Mouse (Mus musculus): ENCODE measurements around the gene Epo. TPM values are rescaled to one million over a fixed set of nuclear protein-coding genes. Genes with fewer than 3 reads are reported as not detected.

Gene Epo
- polyA plus RNA-seq, 1 experiment from 2014 or later: 0.66 TPM

- H3K4me1 ChIP-seq: peaks cover 13% of the 10 kb centered on the region
- no peaks in the 10 kb centered on the region for H3K9me3 ChIP-seq
- no peak overlapping the region for H3K4me3 ChIP-seq
- H3K27me3 ChIP-seq: peaks cover 9% of the 10 kb centered on the region
- ATAC-seq (ENCODE audit: borderline replicate concordance, extremely low read depth, low FRiP score, low TSS enrichment): no peak
- H3K36me3 ChIP-seq: no peaks in the 10 kb centered on the region
- WGBS: 36% methylated on average over 4 of the region's 4 CpGs
- H3K4me2 ChIP-seq: no peak overlapping the region
- no peak overlapping the region for H3K9ac ChIP-seq
- H3K27ac ChIP-seq: peak overlapping the region; percentile 38; the same call in 1 of the 2 replicates
Observed at GRCm38 (mm10) chr5:137491559-137491958, 41.5 kb downstream of the Epo start.

GRCm38 (mm10) chr5:137487616-137488015 lies 45.4 kb downstream of the Epo start:
- H3K27ac ChIP-seq: no peak overlapping the region
- H3K27me3 ChIP-seq: peaks cover 36% of the 10 kb centered on the region
- 83% methylated on average over 7 of the region's 7 CpGs for WGBS
- no peak overlapping the region for H3K4me2 ChIP-seq
- no peak overlapping the region for H3K4me3 ChIP-seq
- H3K36me3 ChIP-seq: no peaks in the 10 kb centered on the region
- ATAC-seq (ENCODE audit: borderline replicate concordance, extremely low read depth, low FRiP score, low TSS enrichment): no peak
- no peak overlapping the region for H3K9ac ChIP-seq
- no peaks in the 10 kb centered on the region for H3K9me3 ChIP-seq
- H3K4me1 ChIP-seq: peaks cover 13% of the 10 kb centered on the region; the same call in 1 of the 2 replicates

GRCm38 (mm10) chr5:137485851-137486155 lies 47.2 kb downstream of the Epo start:
- WGBS: 4% methylated on average over 17 of the region's 17 CpGs
- H3K4me3 ChIP-seq: peak overlapping the region; percentile 31
- H3K27me3 ChIP-seq: peaks cover 36% of the 10 kb centered on the region
- no peaks in the 10 kb centered on the region for H3K9me3 ChIP-seq
- H3K9ac ChIP-seq: peak overlapping the region; percentile 32; the same call in 1 of the 2 replicates
- H3K36me3 ChIP-seq: no peaks in the 10 kb centered on the region
- H3K4me1 ChIP-seq: peaks cover 11% of the 10 kb centered on the region
- ATAC-seq (ENCODE audit: borderline replicate concordance, extremely low read depth, low FRiP score, low TSS enrichment): 0 out of 2 replicates have a peak, but pooled peaks have one; percentile 13
- no peak overlapping the region for H3K27ac ChIP-seq
- peak overlapping the region; percentile 61 for H3K4me2 ChIP-seq

GRCm38 (mm10) chr5:137485071-137485850 lies 47.8 kb downstream of the Epo start:
- H3K4me2 ChIP-seq: peak overlapping the region; percentile 61
- no peak for ATAC-seq (ENCODE audit: borderline replicate concordance, extremely low read depth, low FRiP score, low TSS enrichment)

GRCm38 (mm10) chr5:137481897-137482296 lies 51.1 kb downstream of the Epo start:
- Histone ChIP-seq H3K4me2 (no peak overlapping the region), H3K4me1 (peaks cover 11% of the 10 kb centered on the region), H3K27me3 (peaks cover 30% of the 10 kb centered on the region), H3K9me3 (no peaks in the 10 kb centered on the region), H3K4me3 (no peak overlapping the region), H3K36me3 (no peaks in the 10 kb centered on the region), H3K27ac (no peak overlapping the region), H3K9ac (no peak overlapping the region)
- 41% methylated on average over 8 of the region's 8 CpGs for WGBS
- ATAC-seq (ENCODE audit: borderline replicate concordance, extremely low read depth, low FRiP score, low TSS enrichment): no peak

More at GRCm38 (mm10) chr5:137485071-137485850, 47.8 kb downstream of the Epo start:
- peak overlapping the region; percentile 31 for H3K4me3 ChIP-seq
- peaks cover 11% of the 10 kb centered on the region for H3K4me1 ChIP-seq
- H3K27ac ChIP-seq: no peak overlapping the region
- peaks cover 36% of the 10 kb centered on the region for H3K27me3 ChIP-seq
- H3K9me3 ChIP-seq: no peaks in the 10 kb centered on the region
- whole genome bisulfite sequencing: 7% methylated on average over 30 of the region's 30 CpGs
- no peaks in the 10 kb centered on the region for H3K36me3 ChIP-seq
- peak overlapping the region; percentile 32; the same call in 1 of the 2 replicates for H3K9ac ChIP-seq

- ATAC-seq (ENCODE audit: borderline replicate concordance, extremely low read depth, low FRiP score, low TSS enrichment): no peak
- Histone ChIP-seq H3K27ac (no peak overlapping the region), H3K4me3 (no peak overlapping the region), H3K4me1 (peaks cover 11% of the 10 kb centered on the region), H3K27me3 (peaks cover 23% of the 10 kb centered on the region), H3K36me3 (no peaks in the 10 kb centered on the region), H3K9ac (no peak overlapping the region), H3K4me2 (no peak overlapping the region), H3K9me3 (no peaks in the 10 kb centered on the region)
Observed at GRCm38 (mm10) chr5:137481138-137481537, 51.9 kb downstream of the Epo start.

GRCm38 (mm10) chr5:137476964-137477363 lies 56.1 kb downstream of the Epo start, which contains the start of gene Zan:
TSS of gene Zan (minus strand) at chr5:137477064.
- ATAC-seq (ENCODE audit: borderline replicate concordance, extremely low read depth, low FRiP score, low TSS enrichment): no peak
- no peaks in the 10 kb centered on the region for H3K36me3 ChIP-seq
- H3K4me3 ChIP-seq: no peak within 1 kb of the TSS
- no peaks in the 10 kb centered on the region for H3K27me3 ChIP-seq
- 73% methylated on average over 5 of the region's 5 CpGs for WGBS
- H3K9ac ChIP-seq: no peak within 1 kb of the TSS
- peaks cover 11% of the 10 kb centered on the region; the same call in 1 of the 2 replicates for H3K4me1 ChIP-seq
- no peak within 1 kb of the TSS for H3K27ac ChIP-seq
- no peaks in the 10 kb centered on the region for H3K9me3 ChIP-seq
- no peak within 1 kb of the TSS for H3K4me2 ChIP-seq

- no peak overlapping the region for H3K4me2 ChIP-seq
- no peak for ATAC-seq (ENCODE audit: borderline replicate concordance, extremely low read depth, low FRiP score, low TSS enrichment)
- no peak overlapping the region for H3K27ac ChIP-seq
- H3K9me3 ChIP-seq: no peaks in the 10 kb centered on the region
- H3K36me3 ChIP-seq: no peaks in the 10 kb centered on the region
- H3K4me1 ChIP-seq: peaks cover 8% of the 10 kb centered on the region; the same call in 1 of the 2 replicates
- H3K4me3 ChIP-seq: no peak overlapping the region
- 64% methylated on average over 2 of the region's 2 CpGs for WGBS
- no peak overlapping the region for H3K9ac ChIP-seq
- no peaks in the 10 kb centered on the region for H3K27me3 ChIP-seq
Observed at GRCm38 (mm10) chr5:137474351-137474750, 58.7 kb downstream of the Epo start.

- H3K27ac ChIP-seq: peak overlapping the region; percentile 69
- peaks cover 8% of the 10 kb centered on the region; the same call in 1 of the 2 replicates for H3K4me1 ChIP-seq
- H3K27me3 ChIP-seq: no peaks in the 10 kb centered on the region
- no peak overlapping the region for H3K9ac ChIP-seq
- H3K36me3 ChIP-seq: no peaks in the 10 kb centered on the region
- no peaks in the 10 kb centered on the region for H3K9me3 ChIP-seq
- H3K4me2 ChIP-seq: no peak overlapping the region
- 48% methylated on average over 5 of the region's 5 CpGs for WGBS
- no peak overlapping the region for H3K4me3 ChIP-seq
- ATAC-seq (ENCODE audit: borderline replicate concordance, extremely low read depth, low FRiP score, low TSS enrichment): peak; percentile 63; the same call in 1 of the 2 replicates
Observed at GRCm38 (mm10) chr5:137472252-137472904, 60.7 kb downstream of the Epo start.

GRCm38 (mm10) chr5:137466946-137467345 lies 66.1 kb downstream of the Epo start:
- 94% methylated on average over 6 of the region's 6 CpGs for WGBS
- Histone ChIP-seq H3K9ac (no peak overlapping the region), H3K4me1 (no peaks in the 10 kb centered on the region), H3K9me3 (no peaks in the 10 kb centered on the region), H3K36me3 (no peaks in the 10 kb centered on the region), H3K4me3 (no peak overlapping the region), H3K4me2 (no peak overlapping the region), H3K27me3 (no peaks in the 10 kb centered on the region), H3K27ac (no peak overlapping the region)
- ATAC-seq (ENCODE audit: borderline replicate concordance, extremely low read depth, low FRiP score, low TSS enrichment): no peak

GRCm38 (mm10) chr5:137465049-137465448 lies 68.0 kb downstream of the Epo start:
- no peaks in the 10 kb centered on the region for H3K4me1 ChIP-seq
- ATAC-seq (ENCODE audit: borderline replicate concordance, extremely low read depth, low FRiP score, low TSS enrichment): no peak
- no peak overlapping the region for H3K4me3 ChIP-seq
- WGBS: 40% methylated on average over 3 of the region's 3 CpGs
- no peaks in the 10 kb centered on the region for H3K27me3 ChIP-seq
- H3K36me3 ChIP-seq: no peaks in the 10 kb centered on the region
- H3K4me2 ChIP-seq: no peak overlapping the region
- H3K9ac ChIP-seq: no peak overlapping the region
- H3K9me3 ChIP-seq: no peaks in the 10 kb centered on the region
- no peak overlapping the region for H3K27ac ChIP-seq

Measured in lung, embryonic 15.5 days (tissue).